Mouse (Mus musculus) heart, postnatal 0 days (tissue): ENCODE data around the gene Rgs8.

Source experiments
- CTCF ChIP-seq: IDR thresholded peaks from 2 replicates; pipeline ENCODE4 v1.5.1; 2016; ENCODE audit warnings: antibody characterized with exemption, control low read depth, low read depth
- EP300 ChIP-seq: IDR thresholded peaks from 2 replicates; pipeline ENCODE4 v1.6.1; 2016; ENCODE audit warnings: antibody characterized with exemption, low read depth

GRCm38 (mm10) chr1:153641492-153641939 lies 11.3 kb upstream of the Rgs8 start:
- TF ChIP-seq CTCF (no peak), EP300 (no peak)
